Mouse (Mus musculus) lung, postnatal 14 days (tissue): ENCODE measurements around the gene Ntf3.

Experiments
- DNase-seq: peaks from one replicate; pipeline ENCODE4 v3.0.0; 2021

Ntf3 gene

DNA sequence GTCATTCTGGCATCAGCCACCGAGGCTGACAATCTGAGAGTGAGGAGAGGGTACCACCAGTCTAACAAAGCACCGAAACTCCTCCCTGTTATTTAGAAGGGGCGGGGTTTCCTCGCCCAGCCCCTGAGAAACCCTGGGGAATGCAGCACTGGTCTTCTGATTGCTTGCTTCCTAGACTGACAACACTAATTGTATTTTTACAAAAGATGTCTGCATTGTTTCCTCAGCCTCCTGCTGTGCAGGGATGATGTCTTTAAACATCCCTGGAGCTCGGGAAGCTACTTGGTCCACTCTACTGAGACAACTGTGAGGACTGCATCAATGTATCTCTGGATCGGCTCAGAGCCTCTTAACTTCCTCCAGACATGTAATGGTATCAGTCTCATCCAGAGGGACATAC, 64.1 kb downstream of the Ntf3 start:
- no peak for DNase-seq

DNA sequence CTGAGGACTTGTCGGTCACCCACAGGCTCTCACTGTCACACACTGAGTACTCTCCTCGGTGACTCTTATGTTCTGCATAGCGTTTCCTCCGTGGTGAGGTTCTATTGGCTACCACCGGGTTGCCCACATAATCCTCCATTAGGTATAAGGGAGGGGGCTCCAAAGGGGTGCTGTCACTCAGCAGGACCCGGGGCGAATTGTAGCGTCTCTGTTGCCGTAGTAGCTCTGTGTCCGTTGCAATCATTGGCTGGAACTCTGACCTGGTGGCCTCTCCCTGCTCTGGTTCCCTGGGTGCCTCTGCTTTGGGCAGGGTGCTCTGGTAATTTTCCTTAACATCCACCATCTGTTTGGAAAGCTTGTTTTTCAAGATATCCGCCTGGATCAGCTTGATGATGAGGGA, 64.7 kb downstream of the Ntf3 start:
- no peak for DNase-seq

DNA sequence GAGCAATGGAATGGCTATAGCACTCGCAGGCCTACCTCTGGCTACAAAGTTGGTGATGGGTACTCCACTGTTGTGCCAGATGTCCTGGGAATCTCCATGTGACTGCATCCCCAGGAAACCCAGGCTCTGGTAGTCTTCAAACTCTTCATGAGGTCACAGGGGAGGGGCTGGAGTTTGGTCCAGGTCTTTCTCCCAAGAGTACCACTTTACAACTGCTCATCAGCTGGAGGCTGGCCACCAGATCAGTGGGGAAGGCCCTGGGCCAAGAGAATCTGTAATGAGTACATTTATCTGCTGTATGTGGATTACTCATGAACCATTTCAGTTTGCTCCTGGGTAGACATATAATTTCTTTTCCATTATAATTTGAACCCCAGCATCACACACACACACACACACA, 66.1 kb downstream of the Ntf3 start:
- no peak for DNase-seq

GRCm38 (mm10) chr6:126097471-126097870, 69.2 kb downstream of the Ntf3 start:
- no peak for DNase-seq

DNA sequence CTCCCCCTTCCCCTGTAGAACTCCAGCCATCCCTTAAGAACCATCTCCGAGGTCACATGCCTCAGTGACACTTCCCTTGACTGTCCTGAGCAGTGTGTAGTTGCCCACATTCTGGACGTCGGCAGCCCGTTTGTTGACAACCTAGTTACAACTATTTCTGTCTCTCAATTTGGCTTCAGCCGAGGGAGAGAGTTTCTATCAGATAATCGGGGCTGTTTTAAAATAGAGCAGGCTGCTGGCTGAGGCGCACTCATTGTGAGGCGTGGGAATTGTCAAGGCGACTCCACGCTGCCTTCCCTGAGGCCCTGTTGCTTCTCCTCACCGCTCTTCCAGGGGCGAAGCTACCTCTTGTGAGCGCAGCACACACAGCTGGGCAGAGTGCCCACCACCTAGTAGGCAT, 70.6 kb downstream of the Ntf3 start:
- no peak for DNase-seq

- no peak for DNase-seq
Measured at GRCm38 (mm10) chr6:126095041-126095440, 71.7 kb downstream of the Ntf3 start.

- no peak for DNase-seq
Measured at GRCm38 (mm10) chr6:126092026-126092425, 74.7 kb downstream of the Ntf3 start.

- DNase-seq, result no peak
Measured at GRCm38 (mm10) chr6:126090063-126090462, 76.6 kb downstream of the Ntf3 start.

DNA sequence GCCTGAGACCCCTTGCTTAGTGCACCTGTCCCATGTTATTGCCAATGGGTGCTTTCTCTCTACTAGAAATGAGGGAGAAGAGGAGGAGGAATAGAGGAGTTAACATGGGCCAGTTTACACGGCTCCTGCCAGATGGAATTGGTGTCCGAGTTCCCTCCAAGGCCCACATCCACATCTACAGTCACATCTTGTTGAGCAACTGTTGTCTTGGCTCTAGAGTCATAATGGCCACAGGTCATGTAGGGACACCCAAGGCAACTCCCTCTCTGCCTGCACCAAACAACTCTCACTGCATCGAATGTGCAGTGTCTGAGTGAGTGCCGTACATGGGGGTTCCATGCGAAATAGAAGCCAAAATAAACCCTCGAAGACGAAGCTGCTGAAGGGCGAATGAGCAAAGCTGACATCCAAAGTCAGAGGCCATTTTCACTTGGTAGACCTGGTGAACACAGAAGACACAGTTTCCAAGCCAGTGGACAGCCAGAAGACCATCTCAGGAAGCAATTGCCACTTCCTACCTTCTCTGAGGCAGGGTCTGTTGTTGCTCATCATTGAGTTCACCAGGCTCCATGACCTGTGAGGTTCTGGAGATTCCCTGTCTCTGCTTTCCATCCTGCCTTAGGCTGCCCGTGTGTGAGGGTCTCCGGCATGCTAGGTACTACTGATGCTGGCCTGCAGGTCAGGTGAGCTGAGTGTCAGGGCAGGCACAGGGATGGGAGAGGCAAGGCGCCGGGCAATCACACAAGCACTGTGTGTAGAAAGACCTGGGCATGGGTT, 78.0 kb downstream of the Ntf3 start:
- no peak for DNase-seq

- no peak for DNase-seq
Measured at GRCm38 (mm10) chr6:126086321-126086950, 80.3 kb downstream of the Ntf3 start.

DNA sequence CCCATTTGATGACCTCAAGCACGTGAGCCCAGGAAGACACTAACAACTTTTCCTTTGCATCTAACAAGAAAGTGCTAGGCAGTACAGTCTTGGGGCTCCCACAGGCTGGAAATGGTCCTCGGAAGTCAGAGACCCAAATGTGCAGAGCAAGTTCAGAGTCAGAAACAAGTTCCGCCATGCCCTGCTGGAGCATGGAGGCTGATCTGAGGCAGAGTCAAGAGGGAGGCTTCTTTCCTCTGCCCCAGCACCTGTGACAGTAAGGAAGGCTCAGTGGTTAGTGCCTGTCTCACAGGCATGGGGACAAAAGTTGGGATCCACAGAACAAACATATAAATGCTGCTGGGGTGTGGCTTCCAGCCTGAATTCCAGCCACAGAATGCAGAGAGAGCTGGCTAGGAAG, 86.2 kb downstream of the Ntf3 start:
- no peak for DNase-seq

- no peak for DNase-seq
Measured at GRCm38 (mm10) chr6:126057706-126058105, 109.0 kb downstream of the Ntf3 start.

DNA sequence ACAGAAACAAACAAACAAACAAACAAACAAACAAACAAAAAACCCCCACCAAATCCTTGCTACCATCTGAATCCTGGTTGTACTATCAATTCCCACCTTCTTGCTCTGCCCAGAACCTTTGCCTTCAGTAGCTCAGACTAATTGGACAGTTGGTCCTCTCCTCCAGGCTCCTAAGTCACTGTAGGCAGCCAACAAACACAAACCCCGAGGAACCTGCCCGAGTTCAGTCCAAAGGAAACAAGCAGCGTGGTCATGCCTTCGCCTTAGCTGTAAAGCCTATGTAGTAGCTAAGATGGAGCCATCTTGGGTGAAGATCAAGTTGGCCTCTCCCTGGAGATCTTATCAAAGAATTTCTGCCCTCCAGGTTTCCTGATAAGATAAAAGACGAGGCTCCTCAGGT, 113.6 kb downstream of the Ntf3 start:
- DNase-seq, result no peak
